ENCODE assay signal across 12 mouse cellular contexts in the genomic region with DNA sequence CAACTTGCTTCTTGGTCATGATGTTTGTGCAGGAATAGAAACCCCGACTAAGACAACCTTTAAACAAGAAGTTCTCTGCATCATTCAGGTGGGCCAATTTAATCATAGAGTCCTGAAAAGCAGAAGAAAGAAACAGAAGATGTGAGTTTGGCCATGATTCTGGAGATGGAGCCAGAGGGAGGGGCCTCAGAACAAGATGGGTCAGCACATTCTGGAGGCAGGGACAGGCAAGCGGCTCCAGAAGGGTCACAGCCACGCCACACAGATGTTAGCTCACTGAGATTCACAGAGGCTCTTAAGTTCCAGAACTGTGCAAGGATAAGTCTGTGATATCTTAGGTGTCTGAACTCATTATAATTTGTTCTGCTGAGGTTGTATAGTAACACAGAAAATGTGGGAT.
"Had no signal": no experiment of that assay in that cellular context is flagged by ENCODE, and none has a peak within 500 bp of the region (broad histone marks: within the 10 kb centered on the region; RNA-seq: fewer than 3 reads in every experiment).

No protein-coding gene starts in this region.

- H3K9me3 ChIP-seq: limb, embryonic 12.5 days; liver, embryonic 13.5 days; neural tube, embryonic 13.5 days; stomach, embryonic 15.5 days had no signal

- H3K9ac ChIP-seq: limb, embryonic 12.5 days; liver, embryonic 13.5 days; liver, postnatal 0 days; stomach, embryonic 15.5 days had no signal

- H3K4me1 ChIP-seq: limb, embryonic 12.5 days; stomach, embryonic 15.5 days had no signal

- H3K36me3 ChIP-seq: limb, embryonic 12.5 days; liver, embryonic 13.5 days; neural tube, embryonic 13.5 days; stomach, embryonic 15.5 days had no signal

- DNase-seq: kidney, adult 9 months; kidney, postnatal 36 days; layer of hippocampus, adult 9-11 months; layer of hippocampus, postnatal 36 days; liver; liver, embryonic 13.5 days; liver, postnatal 0 days; thymus, postnatal 4 days had no signal

- H3K4me2 ChIP-seq: limb, embryonic 12.5 days; neural tube, embryonic 13.5 days; stomach, embryonic 15.5 days had no signal

- H3K27ac ChIP-seq: kidney, postnatal 0 days; limb, embryonic 12.5 days; liver, embryonic 13.5 days; neural tube, embryonic 13.5 days; stomach, embryonic 15.5 days had no signal

- ATAC-seq: liver, postnatal 0 days had no signal

- H3K4me3 ChIP-seq: limb, embryonic 12.5 days; liver, embryonic 13.5 days; neural tube, embryonic 13.5 days; stomach, embryonic 15.5 days had no signal
